Comparison of ENCODE assay signal across 25 mouse cellular contexts in the genomic region with DNA sequence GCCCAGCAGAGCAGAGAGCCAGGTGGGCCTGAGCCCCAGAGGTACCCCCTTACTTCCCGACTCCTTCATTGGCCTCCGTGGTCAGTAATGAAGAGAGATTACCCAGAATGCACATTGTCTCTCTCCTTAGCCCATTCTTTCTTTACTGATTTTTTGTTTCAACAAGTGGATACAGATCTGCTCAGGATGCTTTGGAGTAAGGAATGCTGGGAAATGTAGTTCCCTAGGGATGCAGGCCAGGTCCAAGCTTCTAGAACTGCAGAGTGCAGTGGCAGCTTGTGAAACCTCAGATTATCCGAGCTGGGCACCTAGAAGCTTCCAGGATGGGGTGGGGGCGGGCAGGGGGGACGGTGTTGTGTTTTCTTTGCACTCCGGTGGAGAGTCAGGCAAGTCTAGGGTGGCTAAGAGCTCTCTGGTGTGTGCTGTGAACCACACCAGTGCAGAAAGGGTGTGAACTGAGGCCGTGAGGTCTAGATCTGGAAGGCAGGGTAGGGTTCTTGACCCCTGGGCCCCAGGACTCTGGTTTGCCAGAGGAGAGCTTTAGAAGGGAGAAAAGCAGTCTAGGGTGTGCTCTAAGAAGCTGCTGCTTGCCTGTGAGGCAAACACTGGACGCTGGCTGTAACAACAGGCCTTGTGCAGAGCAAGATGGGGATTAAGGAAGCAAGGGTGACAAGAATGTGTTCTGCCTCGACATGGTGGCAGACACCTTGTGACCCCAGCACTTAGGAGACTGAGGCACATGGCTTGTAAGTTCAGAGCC. TPM values are rescaled to one million over a fixed set of nuclear protein-coding genes. Genes with fewer than 3 reads are reported as not detected.
"Had no signal": no experiment of that assay in that cellular context is flagged by ENCODE, and none has a peak within 500 bp of the region (broad histone marks: within the 10 kb centered on the region; RNA-seq: fewer than 3 reads in every experiment).

No protein-coding gene starts in this region.

- ATAC-seq: liver, postnatal 0 days; lung, postnatal 0 days had no signal

- H3K4me1 ChIP-seq: liver, embryonic 13.5 days; liver, embryonic 15.5 days; lung, embryonic 15.5 days; midbrain, embryonic 12.5 days; neural tube, embryonic 13.5 days; neural tube, embryonic 15.5 days had no signal

- H3K4me2 ChIP-seq: liver, embryonic 13.5 days; liver, embryonic 15.5 days; lung, embryonic 15.5 days; midbrain, embryonic 12.5 days; neural tube, embryonic 13.5 days; neural tube, embryonic 15.5 days had no signal

- H3K9me3 ChIP-seq: liver, embryonic 13.5 days; liver, embryonic 15.5 days; lung, embryonic 15.5 days; midbrain, embryonic 12.5 days; neural tube, embryonic 13.5 days; neural tube, embryonic 15.5 days had no signal

- H3K4me3 ChIP-seq: liver, embryonic 13.5 days; liver, embryonic 15.5 days; lung, embryonic 15.5 days; midbrain, embryonic 12.5 days; neural tube, embryonic 13.5 days; neural tube, embryonic 15.5 days had no signal

- H3K9ac ChIP-seq: liver, embryonic 13.5 days; liver, embryonic 15.5 days; liver, postnatal 0 days; lung, embryonic 15.5 days; midbrain, embryonic 12.5 days; neural tube, embryonic 13.5 days; neural tube, embryonic 15.5 days had no signal

- H3K36me3 ChIP-seq: liver, embryonic 15.5 days; neural tube, embryonic 15.5 days had no signal

- DNase-seq: liver, embryonic 13.5 days; liver, postnatal 0 days; lung, adult 2 months; lung, postnatal 14 days; lung, postnatal 36 days; retina, postnatal 1 day; right cerebral cortex, adult 18-20 months; right cerebral cortex, postnatal 25 days; right cerebral cortex, postnatal 4 days; spleen, adult 18-20 months; thymus, adult 18-20 months; thymus, postnatal 25 days; thymus, postnatal 4 days had no signal

- H3K27ac ChIP-seq: liver, embryonic 13.5 days; liver, embryonic 15.5 days; lung, embryonic 15.5 days; macrophage; midbrain, embryonic 12.5 days; neural tube, embryonic 13.5 days; neural tube, embryonic 15.5 days had no signal

- H3K27me3 ChIP-seq: liver, embryonic 13.5 days; liver, embryonic 15.5 days; lung, embryonic 15.5 days; midbrain, embryonic 12.5 days; neural tube, embryonic 13.5 days; neural tube, embryonic 15.5 days had no signal

RNA-seq across cellular contexts. Expression of a gene that starts 14.3 kb away (rescaled TPM):
- total RNA-seq: megakaryocyte progenitor cell, adult 5-6 weeks had no signal

RNA-seq across cellular contexts. Expression of a gene that starts 19.7 kb away (rescaled TPM):
- total RNA-seq: megakaryocyte progenitor cell, adult 5-6 weeks had no signal
- polyA plus RNA-seq: macrophage had no signal

RNA-seq across cellular contexts. Expression of a gene that starts 45.7 kb away (rescaled TPM):
- total RNA-seq: megakaryocyte progenitor cell, adult 5-6 weeks; monocyte, adult 5-6 weeks had no signal
- polyA plus RNA-seq: liver, embryonic 13.5 days; liver, embryonic 15.5 days; liver, postnatal 0 days; lung, postnatal 0 days; macrophage; small intestine, adult 2 months; stomach, embryonic 14.5 days; urinary bladder, adult 2 months had no signal
